Comparison of ENCODE assay signal across 8 mouse cellular contexts in the genomic region with DNA sequence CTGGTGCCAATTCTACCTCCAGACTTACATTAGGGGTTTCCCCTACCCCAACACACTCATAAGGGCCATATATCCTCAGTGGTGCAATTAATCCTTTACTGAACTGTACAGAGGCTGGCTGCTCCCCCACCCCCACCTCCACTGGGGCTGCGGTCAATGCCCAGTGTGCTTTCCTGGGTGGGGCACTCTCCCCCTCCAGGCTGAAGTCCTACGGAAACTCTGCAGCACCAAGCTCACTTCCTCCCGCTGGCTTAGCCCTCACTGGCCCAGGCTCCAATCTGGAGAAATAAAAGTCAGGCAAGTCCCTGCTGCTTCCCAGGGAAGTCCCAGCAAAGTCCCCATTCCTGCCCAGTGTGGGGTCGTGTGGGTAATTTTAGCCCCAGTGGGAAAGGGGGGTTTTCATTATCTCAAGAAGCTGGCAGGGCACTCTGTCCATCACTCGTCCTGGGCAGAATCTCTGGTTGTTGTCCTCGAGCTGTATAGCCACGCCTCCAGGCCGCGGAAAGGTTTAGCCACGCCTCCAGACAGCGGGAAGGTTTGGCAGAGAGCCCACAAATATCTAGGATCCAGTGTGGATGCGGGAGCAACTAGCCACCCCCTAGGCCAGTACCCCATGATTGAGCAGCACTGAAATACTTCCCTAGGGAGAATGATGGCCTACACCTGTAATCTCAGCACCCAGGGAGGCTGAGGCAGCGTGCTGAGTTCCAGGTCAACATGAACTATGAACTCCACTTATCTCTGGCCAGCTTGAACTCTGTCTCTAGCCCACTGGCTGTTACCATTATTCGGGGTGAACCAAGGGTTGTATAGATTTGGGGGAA. TPM values are rescaled to one million over a fixed set of nuclear protein-coding genes. Genes with fewer than 3 reads are reported as not detected.
DNase-seq lines count a peak whose midpoint lies in the region; ATAC-seq and TF ChIP-seq lines count a peak whose summit lies in the region.

No protein-coding gene starts in this region.

- no peak for TF ChIP-seq EP300 in lung, postnatal 0 days (IDR thresholded peaks at IDR 0.05)

- no peak for ATAC-seq in midbrain, postnatal 0 days (ENCODE audit: low FRiP score)
- ATAC-seq in lung, postnatal 0 days, result peak; percentile 68

- no peaks in the 10 kb centered on the region for H3K27me3 ChIP-seq in midbrain, embryonic 10.5 days (ENCODE audit: low read depth, poor library complexity, severe bottlenecking)
- no peaks in the 10 kb centered on the region for H3K27me3 ChIP-seq in midbrain, postnatal 0 days (ENCODE audit: insufficient read depth, low read length)
- H3K27me3 ChIP-seq in lung, postnatal 0 days (replicated peaks; ENCODE audit: insufficient read depth, low read length), result no peaks in the 10 kb centered on the region
- no peaks in the 10 kb centered on the region for H3K27me3 ChIP-seq in small intestine, adult 2 months (ENCODE audit: control insufficient read depth, insufficient read depth, low read length)
- no peaks in the 10 kb centered on the region for H3K27me3 ChIP-seq in thymus, adult 2 months (ENCODE audit: control insufficient read depth, insufficient read depth, low read length)

- no peaks in the 10 kb centered on the region for H3K36me3 ChIP-seq in midbrain, embryonic 10.5 days
- no peaks in the 10 kb centered on the region for H3K36me3 ChIP-seq in midbrain, postnatal 0 days (ENCODE audit: insufficient read depth, low read length)
- no peaks in the 10 kb centered on the region for H3K36me3 ChIP-seq in lung, postnatal 0 days (ENCODE audit: insufficient read depth, low read length)
- no peaks in the 10 kb centered on the region for H3K36me3 ChIP-seq in small intestine, adult 2 months (ENCODE audit: control insufficient read depth, insufficient read depth, low read length)
- H3K36me3 ChIP-seq in thymus, adult 2 months (ENCODE audit: control insufficient read depth, insufficient read depth, low read length), result no peaks in the 10 kb centered on the region

- 0 out of 2 replicates have a peak overlapping the region, but pooled peaks have one; percentile 19 for H3K27ac ChIP-seq in midbrain, embryonic 10.5 days (replicated peaks)
- no peak overlapping the region for H3K27ac ChIP-seq in midbrain, postnatal 0 days (ENCODE audit: low read depth, low read length)
- 0 out of 2 replicates have a peak overlapping the region, but pooled peaks have one; percentile 15 for H3K27ac ChIP-seq in lung, postnatal 0 days (ENCODE audit: low read length)
- peak overlapping the region; percentile 97 for H3K27ac ChIP-seq in small intestine, adult 2 months (ENCODE audit: insufficient read depth, low read depth, low read length)
- no peak overlapping the region for H3K27ac ChIP-seq in thymus, adult 2 months (ENCODE audit: control insufficient read depth, insufficient read depth, low read length)

- H3K9me3 ChIP-seq in midbrain, embryonic 10.5 days (replicated peaks), result no peaks in the 10 kb centered on the region
- H3K9me3 ChIP-seq in midbrain, postnatal 0 days (ENCODE audit: low read length), result no peaks in the 10 kb centered on the region
- H3K9me3 ChIP-seq in lung, postnatal 0 days (ENCODE audit: low read length), result no peaks in the 10 kb centered on the region

- TF ChIP-seq CTCF in midbrain, postnatal 0 days (IDR thresholded peaks at IDR 0.05), result no peak
- TF ChIP-seq CTCF in lung, postnatal 0 days (IDR thresholded peaks at IDR 0.05), result 0 out of 2 replicates have a peak, but pooled peaks have one; percentile 1
- no peak for TF ChIP-seq CTCF in small intestine, adult 2 months (IDR thresholded peaks at IDR 0.05; ENCODE audit: extremely low read depth, insufficient read length, insufficient replicate concordance, low read depth, low read length)
- TF ChIP-seq CTCF in thymus, adult 2 months (IDR thresholded peaks at IDR 0.05; ENCODE audit: borderline replicate concordance, control insufficient read depth, extremely low read depth, insufficient read depth, low read length, poor library complexity), result no peak

- H3K4me1 ChIP-seq in midbrain, embryonic 10.5 days, result peaks cover 30% of the 10 kb centered on the region
- no peaks in the 10 kb centered on the region for H3K4me1 ChIP-seq in midbrain, postnatal 0 days (ENCODE audit: insufficient read depth, low read length)
- H3K4me1 ChIP-seq in lung, postnatal 0 days (ENCODE audit: insufficient read depth, low read depth, low read length), result peaks cover 13% of the 10 kb centered on the region; the same call in 1 of the 2 replicates
- H3K4me1 ChIP-seq in small intestine, adult 2 months (ENCODE audit: control insufficient read depth, insufficient read depth, insufficient read length, low read length), result peaks cover 36% of the 10 kb centered on the region
- H3K4me1 ChIP-seq in thymus, adult 2 months (replicated peaks; ENCODE audit: control insufficient read depth, insufficient read depth, low read length), result peaks cover 23% of the 10 kb centered on the region

- peak; percentile 43 for DNase-seq in midbrain, embryonic 10.5 days (ENCODE audit: low spot score)
- DNase-seq in midbrain, postnatal 0 days (ENCODE audit: low spot score), result no peak
- DNase-seq in heart, adult 18-20 months, result peak; percentile 57 to 74
- DNase-seq in kidney, adult 11 months, result peak; percentile 39
- peak; percentile 56 for DNase-seq in lung, postnatal 0 days (ENCODE audit: low spot score)
- DNase-seq in thymus, adult 2 months, result no peak
- no peak for DNase-seq in thymus, postnatal 10 days (ENCODE audit: low spot score in 2 of 2)

- H3K4me3 ChIP-seq in midbrain, embryonic 10.5 days, result peak overlapping the region; percentile 32
- no peak overlapping the region for H3K4me3 ChIP-seq in midbrain, postnatal 0 days (ENCODE audit: low read depth, low read length)
- H3K4me3 ChIP-seq in lung, postnatal 0 days (ENCODE audit: low read depth, low read length), result no peak overlapping the region
- peak overlapping the region; percentile 36; the same call in 1 of the 2 replicates for H3K4me3 ChIP-seq in small intestine, adult 2 months (ENCODE audit: low read depth, low read length)
- H3K4me3 ChIP-seq in thymus, adult 2 months (ENCODE audit: control insufficient read depth, insufficient read depth, low read length), result no peak overlapping the region

- WGBS in midbrain, embryonic 10.5 days, result 14% methylated on average over 14 of the region's 14 CpGs
- WGBS in midbrain, postnatal 0 days, result 14% methylated on average over 14 of the region's 14 CpGs
- 10% methylated on average over 14 of the region's 14 CpGs for whole genome bisulfite sequencing in lung, postnatal 0 days
- WGBS in small intestine, adult 2 months, result 10% methylated on average over 14 of the region's 14 CpGs
- WGBS in thymus, adult 2 months, result 61% methylated on average over 14 of the region's 14 CpGs

- no peak overlapping the region; the same call in 1 of the 2 replicates for H3K4me2 ChIP-seq in midbrain, postnatal 0 days (ENCODE audit: low read depth, low read length, poor library complexity, severe bottlenecking)
- H3K4me2 ChIP-seq in lung, postnatal 0 days (replicated peaks; ENCODE audit: low read depth, low read length), result 0 out of 2 replicates have a peak overlapping the region, but pooled peaks have one; percentile 9

- TF ChIP-seq POLR2A in small intestine, adult 2 months (IDR thresholded peaks at IDR 0.05; ENCODE audit: low read depth, low read length), result no peak
- no peak for TF ChIP-seq POLR2A in thymus, adult 2 months (IDR thresholded peaks at IDR 0.05; ENCODE audit: control insufficient read depth, extremely low read depth, insufficient read depth, low read length, poor library complexity)

- H3K9ac ChIP-seq in midbrain, postnatal 0 days (replicated peaks; ENCODE audit: low read length, poor library complexity, severe bottlenecking), result no peak overlapping the region
- H3K9ac ChIP-seq in lung, postnatal 0 days (replicated peaks; ENCODE audit: low read depth), result no peak overlapping the region

RNA-seq across cellular contexts. Expression of a gene that starts 34.4 kb away (rescaled TPM):
- polyA plus RNA-seq in midbrain, embryonic 10.5 days (2016; fragmentation: Nextera tagmentation; extraction: Ambion mirVana), result 17.7 and 18.2 TPM in 2 replicates
- 80.0 and 119 TPM in 2 replicates for total RNA-seq in midbrain, postnatal 0 days (2014; rRNA removed)
- polyA plus RNA-seq in midbrain, postnatal 0 days (2015; fragmentation: Nextera tagmentation; extraction: Ambion mirVana), result 24.1 and 26.7 TPM in 2 replicates
- 100 to 1,000 TPM; 684 to 739 TPM for total RNA-seq in heart, adult 18-20 months (2021)
- polyA plus RNA-seq in lung, postnatal 0 days (2015; fragmentation: Nextera tagmentation; extraction: Ambion mirVana), result 24.8 and 27.0 TPM in 2 replicates
- 56.4 and 63.8 TPM in 2 replicates for polyA plus RNA-seq in small intestine, adult 2 months (2012; rRNA removed)
- polyA plus RNA-seq in thymus, adult 2 months (2012; rRNA removed), result 148 and 156 TPM in 2 replicates

RNA-seq across cellular contexts. Expression of a gene that starts 49.8 kb away (rescaled TPM):
- 29.8 and 31.1 TPM in 2 replicates for polyA plus RNA-seq in midbrain, embryonic 10.5 days (2016; fragmentation: Nextera tagmentation; extraction: Ambion mirVana)
- 21.9 and 24.5 TPM in 2 replicates for total RNA-seq in midbrain, postnatal 0 days (2014; rRNA removed)
- polyA plus RNA-seq in midbrain, postnatal 0 days (2015; fragmentation: Nextera tagmentation; extraction: Ambion mirVana), result 13.4 and 14.2 TPM in 2 replicates
- total RNA-seq in heart, adult 18-20 months (2021), result 10 to 100 TPM; 11.2 to 11.6 TPM
- polyA plus RNA-seq in lung, postnatal 0 days (2015; fragmentation: Nextera tagmentation; extraction: Ambion mirVana), result 5.8 and 6.4 TPM in 2 replicates
- 3.1 and 4.7 TPM in 2 replicates for polyA plus RNA-seq in small intestine, adult 2 months (2012; rRNA removed)
- 16.4 and 17.1 TPM in 2 replicates for polyA plus RNA-seq in thymus, adult 2 months (2012; rRNA removed)

Comparison
In these comparisons a context has a peak if more than half of its experiments do, and no peak if none do; other contexts are left out.
1. DNase-seq: peak in midbrain, embryonic 10.5 days (single experiment), heart, adult 18-20 months (2 of 2), kidney, adult 11 months (single experiment) and lung, postnatal 0 days (single experiment); none in midbrain, postnatal 0 days (single experiment), thymus, adult 2 months (single experiment) and thymus, postnatal 10 days (0 of 2).
2. H3K27ac ChIP-seq: peak in midbrain, embryonic 10.5 days (single experiment), lung, postnatal 0 days (single experiment) and small intestine, adult 2 months (single experiment); none in midbrain, postnatal 0 days (single experiment) and thymus, adult 2 months (single experiment).
3. H3K4me3 ChIP-seq: peak in midbrain, embryonic 10.5 days (single experiment) and small intestine, adult 2 months (single experiment); none in midbrain, postnatal 0 days (single experiment), lung, postnatal 0 days (single experiment) and thymus, adult 2 months (single experiment).